Mouse (Mus musculus): ENCODE results near the gene Sorcs1.

Sorcs1 gene

DNA sequence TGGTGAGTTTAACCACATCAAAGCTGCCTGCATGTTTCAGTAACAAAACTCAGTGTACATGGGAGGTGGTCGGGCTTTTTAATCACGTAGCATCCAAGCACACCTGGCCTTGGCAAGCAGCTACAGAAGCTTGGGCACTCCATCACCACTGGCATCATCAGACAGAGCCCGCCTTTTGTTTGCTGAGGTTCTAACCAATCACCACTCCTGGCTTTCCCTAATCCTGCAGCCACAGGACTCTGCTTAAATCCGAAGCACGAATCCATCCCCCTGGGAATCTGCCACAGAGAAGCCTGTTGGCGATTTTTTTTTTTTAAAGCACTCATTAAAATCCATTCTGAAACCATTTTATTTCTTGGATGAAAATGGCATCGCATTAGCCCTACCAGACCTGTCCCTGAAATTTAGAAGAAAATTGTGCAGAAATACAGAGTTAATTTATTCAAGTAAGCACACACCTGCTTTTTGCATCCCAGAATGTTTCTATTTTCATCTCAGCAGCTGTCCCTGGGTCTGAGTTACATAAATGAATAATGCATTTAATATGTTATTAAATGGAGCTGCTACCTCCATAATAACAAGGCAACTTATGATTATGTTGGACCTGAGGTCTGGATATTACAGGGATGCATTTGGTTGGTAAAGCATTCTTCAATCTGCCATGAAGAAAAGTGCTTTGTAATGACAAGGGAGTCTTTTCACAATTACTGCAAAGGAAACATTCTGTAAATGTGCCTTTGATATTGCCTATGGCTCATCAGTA is 463.8 kb downstream of the Sorcs1 start:
- DNase-seq, result peak; percentile 26

DNA sequence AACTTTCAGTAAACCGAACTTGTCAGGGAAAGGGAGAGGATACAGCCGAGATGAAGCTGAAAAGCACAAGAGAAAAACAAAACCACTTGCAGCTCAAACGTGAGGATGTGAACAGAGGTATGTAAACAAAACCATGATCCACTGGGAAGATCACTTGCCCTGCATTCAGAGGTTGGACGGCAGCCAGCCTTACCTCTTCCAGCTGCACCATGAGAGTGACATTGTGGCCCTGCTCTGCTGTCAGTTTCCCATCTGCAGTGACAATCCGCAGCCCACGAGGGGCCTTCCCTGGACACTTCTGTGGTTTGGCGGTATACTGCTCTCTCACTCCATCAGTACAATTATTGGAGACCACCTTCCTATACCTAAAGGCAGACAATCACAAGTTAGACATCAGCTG is 468.0 kb downstream of the Sorcs1 start:
- DNase-seq, result no peak

DNA sequence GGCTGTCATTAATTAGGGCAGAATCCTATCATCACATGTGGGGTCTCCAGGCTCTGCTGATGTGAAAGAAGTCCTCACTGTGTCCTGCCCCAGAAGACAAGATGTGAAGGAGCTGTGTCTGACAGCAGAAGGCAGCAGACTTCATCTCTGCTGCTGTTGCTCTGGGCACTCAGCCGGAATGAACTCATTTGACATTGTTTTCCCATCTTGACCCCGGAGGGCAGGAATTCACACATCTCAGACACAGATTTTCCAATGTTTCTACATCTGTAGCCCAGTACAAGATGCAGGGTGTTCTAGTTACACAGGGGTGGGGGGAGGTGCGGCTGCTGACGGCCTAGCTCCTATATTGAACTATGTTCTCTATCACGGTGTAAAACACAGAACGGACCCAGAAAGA is 474.1 kb downstream of the Sorcs1 start:
- DNase-seq, result no peak

DNA sequence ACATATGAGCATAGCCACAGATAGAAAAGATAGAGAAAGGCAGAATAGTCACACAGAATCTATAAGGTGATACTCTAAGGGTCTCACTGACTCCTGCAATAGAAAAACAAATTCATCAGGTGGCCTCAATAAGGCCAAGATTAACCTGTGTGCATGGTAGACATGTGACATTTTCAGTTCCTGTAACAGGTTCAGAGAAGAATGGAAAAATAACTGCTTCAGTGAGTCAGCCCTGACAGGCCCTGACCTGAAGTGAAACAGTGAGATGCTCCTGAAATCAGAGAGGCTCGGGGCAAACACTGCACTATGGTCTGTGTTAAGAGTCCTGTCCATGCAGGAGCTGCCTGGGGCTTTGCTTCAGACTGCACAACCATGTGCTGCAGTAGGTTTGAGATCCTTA is 481.9 kb downstream of the Sorcs1 start:
- DNase-seq, result no peak

DNA sequence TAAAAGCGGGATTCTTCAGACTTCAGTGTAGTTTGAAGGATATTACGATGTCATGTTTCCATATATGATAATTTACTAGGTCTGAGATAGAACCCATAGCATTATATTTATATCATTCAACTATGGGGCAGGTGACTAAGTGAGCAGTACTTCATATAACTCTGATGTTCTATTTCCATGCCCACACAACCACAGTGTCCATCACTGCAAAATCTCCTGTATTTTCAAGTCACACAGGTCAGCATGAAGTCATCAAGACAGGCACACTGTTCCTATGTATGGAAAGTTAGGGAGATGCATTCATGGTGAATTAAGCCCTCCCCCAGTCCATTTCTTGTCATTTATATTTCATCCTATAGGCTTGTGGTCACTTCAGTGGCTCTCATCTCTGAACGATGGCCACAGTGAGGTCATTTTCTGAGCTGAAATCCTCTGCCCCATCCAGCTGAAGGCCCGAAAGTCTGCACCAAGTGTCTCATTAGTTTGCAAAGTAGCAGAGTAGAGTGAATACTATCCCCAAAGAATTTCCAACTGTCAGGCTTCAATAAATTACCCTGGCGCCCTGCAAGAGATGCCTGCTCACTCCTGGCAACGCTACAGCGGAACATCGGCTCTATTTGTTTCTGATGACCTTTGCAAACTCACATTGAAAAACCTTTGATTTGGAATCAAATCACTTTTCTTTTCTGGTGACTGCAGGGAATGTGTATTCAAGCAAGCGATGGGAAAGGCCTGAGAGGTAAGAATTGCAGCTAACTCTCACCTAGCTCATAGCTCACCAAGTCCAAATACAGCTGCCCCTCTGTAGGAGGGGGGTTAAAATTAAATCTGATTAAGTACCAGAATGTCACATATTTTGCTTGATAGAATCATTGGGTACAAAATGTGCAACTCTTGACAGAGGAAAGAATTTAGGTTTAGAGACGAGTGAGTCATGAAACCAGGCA is 492.4 kb downstream of the Sorcs1 start:
- no peak for DNase-seq

DNA sequence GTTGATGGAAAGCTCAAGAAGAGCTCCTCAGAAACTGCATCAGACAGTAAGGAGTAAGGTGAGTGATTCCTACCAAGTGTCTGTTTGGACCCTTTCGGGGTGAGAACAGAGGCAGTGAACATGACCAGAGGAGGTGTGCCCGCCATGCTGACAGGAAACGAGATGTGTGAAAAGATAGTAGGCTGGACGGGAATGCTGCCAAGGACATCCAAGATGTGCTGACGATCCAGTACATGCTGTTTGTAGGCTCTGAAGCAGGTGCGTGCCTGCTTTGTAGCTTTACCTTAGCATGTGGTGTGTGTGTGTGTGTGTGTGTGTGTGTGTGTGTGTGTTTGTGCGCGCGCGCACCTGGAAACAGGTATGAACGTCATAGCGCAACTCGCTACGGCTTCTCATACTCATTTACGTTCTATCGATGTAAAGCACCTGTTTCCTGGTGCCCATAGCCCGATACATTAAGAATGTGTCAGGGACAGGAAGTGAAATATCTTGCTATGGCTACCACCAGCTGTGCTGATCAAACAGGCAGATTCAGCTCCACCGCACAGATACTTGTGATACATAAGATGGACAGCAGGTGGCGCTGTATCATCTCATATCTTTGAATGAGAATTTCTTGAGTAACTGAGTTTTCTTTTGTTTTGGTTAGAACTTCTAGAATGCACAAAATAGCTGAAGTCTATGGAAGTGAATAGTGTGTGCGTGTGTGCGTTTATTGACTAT is 493.4 kb downstream of the Sorcs1 start:
- peak; percentile 19 for DNase-seq

DNA sequence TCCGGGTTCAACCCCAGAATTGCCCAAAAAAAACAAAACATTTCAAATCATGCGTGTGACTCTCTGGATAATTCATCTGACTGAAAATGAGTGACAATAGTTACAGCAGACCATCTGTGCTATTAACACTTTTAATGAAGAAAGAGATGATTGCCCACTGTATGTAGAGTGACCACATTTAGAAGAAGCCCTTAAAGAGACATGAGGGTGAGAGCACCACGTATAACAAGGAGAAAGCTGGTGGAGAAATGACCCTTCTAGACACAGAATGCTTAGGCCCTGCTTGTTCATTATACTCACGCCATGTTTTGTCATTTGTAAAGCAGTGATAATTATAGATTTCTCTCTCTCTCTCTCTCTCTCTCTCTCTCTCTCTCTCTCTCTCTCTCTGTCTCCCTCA is 499.6 kb downstream of the Sorcs1 start:
- DNase-seq, result no peak

DNA sequence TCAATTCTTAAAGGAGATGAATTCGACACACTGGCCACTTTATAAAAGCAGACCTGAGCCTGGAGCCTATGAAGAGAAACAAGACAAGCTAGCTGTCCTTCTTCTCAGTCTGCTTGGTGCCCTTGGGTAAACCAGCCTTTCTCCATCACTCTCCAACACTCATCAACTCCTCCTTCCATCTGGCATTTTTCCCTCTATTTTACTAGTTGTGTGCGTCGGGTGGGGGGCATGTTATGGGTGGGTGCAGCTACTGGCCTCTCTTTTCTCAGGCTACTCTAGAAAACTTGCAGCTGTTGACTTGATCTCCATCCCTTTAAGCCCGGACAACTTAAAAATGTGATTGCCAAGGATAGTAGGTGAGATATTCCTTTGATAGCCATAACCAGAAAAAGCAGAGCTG is 500.3 kb downstream of the Sorcs1 start:
- DNase-seq, result no peak

DNA sequence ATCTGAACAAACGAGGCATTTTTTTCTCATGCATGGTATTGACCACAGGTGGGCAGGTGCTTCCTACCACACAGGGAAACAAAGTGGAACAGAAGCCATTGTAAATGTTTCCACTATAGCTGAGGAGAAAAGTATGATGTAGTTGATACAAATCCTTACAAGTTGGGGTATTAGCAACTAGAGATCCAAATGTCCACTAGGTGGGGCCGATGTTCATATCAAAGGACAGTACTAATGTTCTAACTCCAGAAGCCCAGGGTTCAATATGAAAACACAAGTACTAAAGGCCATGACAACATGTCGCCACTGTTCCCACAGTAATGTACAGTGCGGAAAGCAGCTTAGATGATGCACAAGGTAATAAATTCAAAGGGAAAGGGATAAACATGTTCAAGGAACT is 506.6 kb downstream of the Sorcs1 start:
- no peak for DNase-seq

DNA sequence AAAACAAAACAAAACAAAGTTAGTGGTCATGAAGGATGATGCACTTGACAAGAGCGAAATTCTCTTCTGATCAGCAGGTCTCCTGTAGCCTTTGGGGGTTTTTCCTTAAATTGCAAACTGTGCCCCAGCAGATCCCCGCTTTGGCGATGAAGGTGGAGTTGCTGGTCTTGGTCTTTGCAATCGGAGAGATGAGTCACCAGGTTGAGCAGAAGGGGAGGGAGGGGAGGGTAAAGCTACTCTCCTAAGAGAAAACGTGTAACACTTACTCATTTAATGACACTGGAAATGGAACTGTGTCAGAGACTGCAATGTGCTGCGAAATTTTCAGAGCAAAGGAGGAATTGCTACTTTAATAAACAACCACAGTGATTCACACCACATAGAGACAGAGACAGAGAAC is 527.3 kb downstream of the Sorcs1 start:
- no peak for DNase-seq

DNA sequence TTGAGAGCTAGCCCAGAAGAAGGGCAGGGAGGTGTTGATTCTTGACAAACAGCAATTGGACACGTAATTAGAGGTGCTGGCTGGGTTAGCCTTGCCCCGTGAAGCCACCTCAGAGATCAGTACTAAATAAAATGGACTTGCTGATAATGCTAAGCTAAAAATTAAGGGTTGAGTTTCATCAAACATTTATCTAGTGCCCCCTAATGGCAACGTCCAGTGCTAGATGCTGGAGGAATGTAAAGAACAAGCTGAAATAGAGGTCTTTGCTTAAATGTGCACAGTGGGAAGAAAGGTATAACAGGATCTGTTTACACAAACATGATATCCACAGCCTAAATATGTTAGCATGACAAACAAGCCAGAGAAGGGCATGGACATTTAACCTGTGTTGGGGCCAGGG is 532.5 kb downstream of the Sorcs1 start:
- DNase-seq, result no peak

DNA sequence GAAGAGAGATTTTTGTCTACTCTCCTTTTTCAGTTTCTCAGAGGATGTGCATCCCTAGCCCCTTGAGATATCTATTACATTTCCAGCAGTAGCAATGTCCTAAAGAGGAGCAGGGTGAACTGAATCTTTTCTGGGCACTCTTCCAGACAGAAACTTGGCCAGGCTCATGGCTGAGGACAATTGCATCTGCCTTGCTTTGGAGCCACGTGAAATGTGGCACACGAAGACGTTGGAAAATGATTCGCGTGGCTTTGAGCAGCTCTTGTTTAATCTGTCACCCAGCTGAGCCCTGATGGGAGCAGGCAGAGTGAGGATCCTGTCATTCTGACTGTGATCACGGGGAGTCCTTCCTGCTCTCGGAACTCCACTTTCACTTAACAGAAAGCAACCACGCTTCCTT is 536.6 kb downstream of the Sorcs1 start:
- DNase-seq, result peak; percentile 10

DNA sequence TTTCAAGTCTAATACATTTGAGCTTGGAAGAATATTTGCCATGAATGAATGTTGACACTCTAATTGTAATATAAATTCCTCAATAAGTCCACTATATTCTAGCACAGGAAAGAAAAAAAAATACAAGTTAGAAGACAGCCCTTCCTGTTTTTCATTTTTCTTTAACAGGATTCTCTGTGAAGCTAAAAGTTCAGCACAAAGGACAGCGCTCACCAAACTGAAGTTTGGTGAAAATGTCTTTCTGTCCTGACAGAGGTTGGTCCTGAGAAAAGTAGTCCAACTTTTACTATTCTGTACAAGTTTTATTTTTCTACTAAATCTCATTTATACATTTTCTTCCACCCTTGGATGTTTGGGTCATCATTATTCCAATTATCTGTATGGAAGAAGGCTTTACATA is 543.8 kb downstream of the Sorcs1 start:
- DNase-seq, result no peak

DNA sequence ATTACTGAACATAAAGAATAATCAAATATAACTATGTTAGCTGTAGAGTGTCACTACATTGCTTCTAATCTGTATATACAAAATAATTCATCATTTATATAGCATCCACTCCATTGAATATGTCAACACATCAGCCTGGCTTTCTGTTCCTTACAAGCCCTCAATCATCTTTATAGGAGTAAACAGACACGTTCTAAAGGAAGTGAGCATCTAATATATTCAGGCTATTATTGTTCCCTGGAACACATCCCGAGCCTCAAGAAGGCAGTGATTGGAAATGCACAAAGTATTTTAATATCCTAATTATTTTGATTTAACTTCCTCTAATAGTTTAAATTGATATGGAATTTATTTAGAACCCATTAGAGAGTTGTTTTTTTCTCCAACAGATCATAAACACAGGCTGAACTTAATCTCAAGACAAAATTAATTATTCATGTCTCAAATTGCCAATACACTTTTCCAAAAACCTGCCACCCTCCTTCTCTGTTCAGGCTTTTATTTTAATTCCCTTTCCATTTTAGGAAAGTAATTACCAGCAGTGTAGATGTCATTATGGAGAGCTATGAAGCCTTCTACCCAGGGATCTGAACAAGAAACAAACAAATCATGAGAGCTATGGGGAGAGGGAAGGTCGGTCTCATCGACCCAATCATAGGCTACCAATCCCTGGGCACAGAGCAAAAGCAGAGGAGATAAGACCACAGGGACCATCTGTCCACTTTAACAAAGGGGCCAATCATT is 572.4 kb downstream of the Sorcs1 start:
- DNase-seq, result no peak
